Mouse (Mus musculus): ENCODE measurements around the gene Dnah2. TPM values are rescaled to one million over a fixed set of nuclear protein-coding genes. Genes with fewer than 3 reads are reported as not detected.
A peak's percentile ranks its signal among the peaks of the same experiment; 100 is the strongest.

The Dnah2 gene
- polyA plus RNA-seq, 1 experiment from 2014 or later, result 3.4 TPM

DNA sequence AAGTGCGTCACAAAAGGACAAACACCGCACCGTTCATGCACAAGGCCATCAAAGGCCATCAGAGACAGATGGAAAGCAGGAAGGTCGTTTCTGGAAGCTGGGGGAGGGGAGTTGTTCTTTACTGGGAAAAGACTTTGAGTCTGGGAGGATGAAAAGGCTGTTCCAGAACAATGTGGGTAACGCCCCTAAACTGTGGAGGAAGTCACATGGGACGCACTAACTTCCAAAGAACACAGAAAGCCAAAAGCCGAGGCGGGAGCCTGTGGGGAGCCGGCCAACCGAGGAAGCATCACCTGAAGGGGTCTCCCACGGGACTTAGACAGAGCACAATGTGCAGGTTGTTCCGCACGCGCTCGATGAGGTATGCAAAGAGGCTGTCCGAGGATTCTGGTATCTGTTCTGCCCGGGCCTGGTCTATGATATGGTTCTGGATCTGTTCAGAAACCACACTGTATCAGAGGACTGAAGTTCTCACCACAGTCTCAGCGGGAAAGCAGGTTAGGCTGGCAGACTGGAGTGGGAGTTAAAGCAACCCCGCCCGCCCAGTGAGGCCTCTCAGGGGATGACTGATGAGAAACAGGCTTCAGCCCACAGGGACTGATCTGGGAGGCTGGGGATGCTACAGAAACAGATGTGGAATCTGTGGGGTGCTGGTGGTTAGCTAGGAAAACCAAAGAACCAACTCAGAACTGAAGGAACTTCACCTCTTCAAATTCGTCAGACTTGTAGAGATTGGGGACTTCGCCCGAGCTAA, 96.6 kb downstream of the Dnah2 start:
- 54% methylated on average over 23 of the region's 23 CpGs for WGBS
- ATAC-seq (ENCODE audit: low FRiP score, low read depth), result no peak
- Histone ChIP-seq H3K4me3 (no peak overlapping the region), H3K4me1 (replicated peaks) (peaks cover 14% of the 10 kb centered on the region), H3K9me3 (no peaks in the 10 kb centered on the region), H3K9ac (no peak overlapping the region), H3K27ac (replicated peaks) (no peak overlapping the region), H3K36me3 (no peaks in the 10 kb centered on the region), H3K27me3 (no peaks in the 10 kb centered on the region), H3K4me2 (no peak overlapping the region)

- no peak overlapping the region for H3K4me3 ChIP-seq
- H3K27ac ChIP-seq (replicated peaks), result peak overlapping the region; percentile 25; the same call in 1 of the 2 replicates
- H3K27me3 ChIP-seq, result no peaks in the 10 kb centered on the region
- H3K9me3 ChIP-seq, result no peaks in the 10 kb centered on the region
- H3K4me1 ChIP-seq (replicated peaks), result peaks cover 11% of the 10 kb centered on the region; the same call in 1 of the 2 replicates
- no peak for ATAC-seq (ENCODE audit: low FRiP score, low read depth)
- no peak overlapping the region for H3K9ac ChIP-seq
- H3K4me2 ChIP-seq, result no peak overlapping the region
- H3K36me3 ChIP-seq, result no peaks in the 10 kb centered on the region
- WGBS, result 62% methylated on average over 7 of the region's 7 CpGs
Measured at GRCm38 (mm10) chr11:69447299-69447698, 101.6 kb downstream of the Dnah2 start.

- H3K27me3 ChIP-seq, result no peaks in the 10 kb centered on the region
- H3K4me1 ChIP-seq (replicated peaks), result peaks cover 7% of the 10 kb centered on the region; the same call in 1 of the 2 replicates
- no peak overlapping the region for H3K4me3 ChIP-seq
- no peaks in the 10 kb centered on the region for H3K36me3 ChIP-seq
- no peak overlapping the region for H3K27ac ChIP-seq (replicated peaks)
- H3K9ac ChIP-seq, result no peak overlapping the region
- H3K4me2 ChIP-seq, result no peak overlapping the region
- 50% methylated on average over 5 of the region's 5 CpGs for WGBS
- ATAC-seq (ENCODE audit: low FRiP score, low read depth), result no peak
- H3K9me3 ChIP-seq, result no peaks in the 10 kb centered on the region
Measured at GRCm38 (mm10) chr11:69443328-69443727, 105.6 kb downstream of the Dnah2 start.

DNA sequence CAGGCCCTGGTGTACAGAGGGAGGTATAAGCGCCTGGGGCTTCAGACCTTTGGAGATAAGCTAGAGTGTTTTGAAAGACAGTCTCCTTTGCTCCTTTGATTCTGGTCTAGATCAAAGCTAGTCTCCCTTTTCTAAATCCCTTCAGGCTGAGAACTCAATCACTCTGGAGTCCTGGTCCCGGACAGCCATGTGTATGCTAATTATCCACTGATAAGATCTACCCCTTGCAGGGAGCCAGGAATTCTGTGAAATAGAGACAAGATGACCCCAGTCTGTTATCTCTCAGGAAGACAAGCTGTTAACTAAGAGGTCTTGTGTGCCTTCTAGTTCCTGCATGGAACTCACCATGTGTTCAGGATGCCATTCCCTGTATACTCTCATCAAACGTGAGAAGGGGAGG, 111.6 kb downstream of the Dnah2 start:
- WGBS, result 53% methylated on average over 3 of the region's 3 CpGs
- no peaks in the 10 kb centered on the region for H3K27me3 ChIP-seq
- H3K27ac ChIP-seq (replicated peaks), result no peak overlapping the region
- H3K4me1 ChIP-seq (replicated peaks), result peaks cover 4% of the 10 kb centered on the region
- H3K9ac ChIP-seq, result no peak overlapping the region
- H3K36me3 ChIP-seq, result no peaks in the 10 kb centered on the region
- no peaks in the 10 kb centered on the region for H3K9me3 ChIP-seq
- no peak overlapping the region for H3K4me3 ChIP-seq
- ATAC-seq (ENCODE audit: low FRiP score, low read depth), result no peak
- H3K4me2 ChIP-seq, result no peak overlapping the region

- no peak for ATAC-seq (ENCODE audit: low FRiP score, low read depth)
Measured at GRCm38 (mm10) chr11:69433189-69433588, 115.7 kb downstream of the Dnah2 start.

GRCm38 (mm10) chr11:69432640-69432982, 116.3 kb downstream of the Dnah2 start:
- no peaks in the 10 kb centered on the region for H3K9me3 ChIP-seq
- no peak overlapping the region for H3K4me2 ChIP-seq
- H3K9ac ChIP-seq, result no peak overlapping the region
- H3K36me3 ChIP-seq, result no peaks in the 10 kb centered on the region
- H3K27me3 ChIP-seq, result no peaks in the 10 kb centered on the region
- H3K4me1 ChIP-seq (replicated peaks), result peaks cover 6% of the 10 kb centered on the region
- ATAC-seq (ENCODE audit: low FRiP score, low read depth), result 0 out of 2 replicates have a peak, but pooled peaks have one; percentile 13
- H3K27ac ChIP-seq (replicated peaks), result no peak overlapping the region
- H3K4me3 ChIP-seq, result no peak overlapping the region
- 80% methylated on average over 11 of the region's 11 CpGs for WGBS

More at GRCm38 (mm10) chr11:69433189-69433588, 115.7 kb downstream of the Dnah2 start:
- no peaks in the 10 kb centered on the region for H3K9me3 ChIP-seq
- peaks cover 6% of the 10 kb centered on the region for H3K4me1 ChIP-seq (replicated peaks)
- no peak overlapping the region for H3K4me2 ChIP-seq
- H3K27ac ChIP-seq (replicated peaks), result no peak overlapping the region
- H3K4me3 ChIP-seq, result no peak overlapping the region
- 60% methylated on average over 6 of the region's 6 CpGs for WGBS
- H3K9ac ChIP-seq, result no peak overlapping the region
- H3K36me3 ChIP-seq, result no peaks in the 10 kb centered on the region
- no peaks in the 10 kb centered on the region for H3K27me3 ChIP-seq

GRCm38 (mm10) chr11:69431829-69432639, 116.9 kb downstream of the Dnah2 start:
- H3K27me3 ChIP-seq, result no peaks in the 10 kb centered on the region
- H3K9ac ChIP-seq, result no peak overlapping the region
- WGBS, result 35% methylated on average over 11 of the region's 11 CpGs
- H3K4me1 ChIP-seq (replicated peaks), result peaks cover 6% of the 10 kb centered on the region
- peak overlapping the region; percentile 23; the same call in 1 of the 2 replicates for H3K4me2 ChIP-seq
- no peak overlapping the region for H3K4me3 ChIP-seq
- H3K9me3 ChIP-seq, result no peaks in the 10 kb centered on the region
- no peaks in the 10 kb centered on the region for H3K36me3 ChIP-seq
- H3K27ac ChIP-seq (replicated peaks), result no peak overlapping the region
- peak; percentile 88 for ATAC-seq (ENCODE audit: low FRiP score, low read depth)

- no peaks in the 10 kb centered on the region for H3K36me3 ChIP-seq
- no peak overlapping the region for H3K9ac ChIP-seq
- H3K27ac ChIP-seq (replicated peaks), result no peak overlapping the region
- H3K9me3 ChIP-seq, result no peaks in the 10 kb centered on the region
- peaks cover 6% of the 10 kb centered on the region for H3K4me1 ChIP-seq (replicated peaks)
- no peak overlapping the region for H3K4me3 ChIP-seq
- 90% methylated on average over 15 of the region's 15 CpGs for WGBS
- no peak for ATAC-seq (ENCODE audit: low FRiP score, low read depth)
- peaks cover 2% of the 10 kb centered on the region; the same call in 1 of the 2 replicates for H3K27me3 ChIP-seq
- no peak overlapping the region for H3K4me2 ChIP-seq
Measured at GRCm38 (mm10) chr11:69430631-69431030, 118.3 kb downstream of the Dnah2 start.

- Histone ChIP-seq H3K36me3 (no peaks in the 10 kb centered on the region), H3K9ac (no peak overlapping the region), H3K4me1 (replicated peaks) (peaks cover 6% of the 10 kb centered on the region), H3K4me3 (no peak overlapping the region), H3K27me3 (peaks cover 2% of the 10 kb centered on the region; the same call in 1 of the 2 replicates), H3K27ac (replicated peaks) (no peak overlapping the region), H3K9me3 (no peaks in the 10 kb centered on the region), H3K4me2 (no peak overlapping the region)
- no peak for ATAC-seq (ENCODE audit: low FRiP score, low read depth)
- WGBS, result 47% methylated on average over 2 of the region's 2 CpGs
Measured at GRCm38 (mm10) chr11:69429313-69429712, 119.6 kb downstream of the Dnah2 start.

GRCm38 (mm10) chr11:69428751-69429150, 120.2 kb downstream of the Dnah2 start:
- no peak overlapping the region for H3K4me2 ChIP-seq
- ATAC-seq (ENCODE audit: low FRiP score, low read depth), result no peak
- WGBS, result 39% methylated on average over 4 of the region's 4 CpGs

GRCm38 (mm10) chr11:69426246-69426645, 122.7 kb downstream of the Dnah2 start:
- H3K9me3 ChIP-seq, result no peaks in the 10 kb centered on the region
- peaks cover 4% of the 10 kb centered on the region; the same call in 1 of the 2 replicates for H3K4me1 ChIP-seq (replicated peaks)
- no peak overlapping the region for H3K27ac ChIP-seq (replicated peaks)
- H3K9ac ChIP-seq, result no peak overlapping the region
- WGBS, result 86% methylated on average over 2 of the region's 2 CpGs
- H3K4me2 ChIP-seq, result no peak overlapping the region
- H3K27me3 ChIP-seq, result peaks cover 21% of the 10 kb centered on the region
- H3K4me3 ChIP-seq, result no peak overlapping the region
- ATAC-seq (ENCODE audit: low FRiP score, low read depth), result no peak
- H3K36me3 ChIP-seq, result no peaks in the 10 kb centered on the region

More at GRCm38 (mm10) chr11:69428751-69429150, 120.2 kb downstream of the Dnah2 start:
- Histone ChIP-seq H3K9me3 (no peaks in the 10 kb centered on the region), H3K9ac (no peak overlapping the region), H3K27ac (replicated peaks) (no peak overlapping the region), H3K27me3 (peaks cover 2% of the 10 kb centered on the region; the same call in 1 of the 2 replicates), H3K4me1 (replicated peaks) (peaks cover 6% of the 10 kb centered on the region), H3K4me3 (no peak overlapping the region), H3K36me3 (no peaks in the 10 kb centered on the region)

DNA sequence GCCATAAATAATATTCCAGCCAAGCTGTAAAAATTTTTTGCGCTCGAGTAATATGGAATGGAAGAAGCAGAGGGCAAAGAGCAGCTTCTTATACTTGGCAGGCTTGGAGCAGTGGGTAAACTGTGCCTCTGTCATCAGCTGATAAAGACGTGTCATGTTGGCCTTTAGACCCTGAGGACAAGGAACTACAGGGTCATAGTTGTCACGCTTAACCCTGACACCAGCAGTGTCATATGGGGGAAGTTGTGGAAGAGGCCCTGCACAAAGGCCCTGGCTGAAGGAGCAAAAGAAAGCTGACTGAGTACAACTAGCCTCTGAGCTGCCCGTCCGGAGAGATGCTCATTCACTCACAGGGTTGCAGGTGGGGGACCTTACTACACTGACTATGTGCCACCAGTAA, 125.0 kb downstream of the Dnah2 start:
- Histone ChIP-seq H3K9ac (no peak overlapping the region), H3K4me2 (no peak overlapping the region), H3K27me3 (peaks cover 30% of the 10 kb centered on the region), H3K4me3 (no peak overlapping the region), H3K36me3 (no peaks in the 10 kb centered on the region), H3K9me3 (no peaks in the 10 kb centered on the region), H3K4me1 (replicated peaks) (peaks cover 27% of the 10 kb centered on the region), H3K27ac (replicated peaks) (no peak overlapping the region)
- 76% methylated on average over 6 of the region's 6 CpGs for WGBS
- no peak for ATAC-seq (ENCODE audit: low FRiP score, low read depth)
